Mouse (Mus musculus) C2C12 (cell line): ENCODE data around the gene Hspa1l. TPM values are rescaled to one million over a fixed set of nuclear protein-coding genes. Genes with fewer than 3 reads are reported as not detected.

Source experiments
- H3K27me3 ChIP-seq: one replicate; pipeline ENCODE4 v1.6.1; 2011; ENCODE audit not compliant: control insufficient read depth, insufficient read depth, insufficient read length
- H3K36me3 ChIP-seq: one replicate; pipeline ENCODE4 v1.6.1; 2011; ENCODE audit not compliant: control insufficient read depth, insufficient read depth
- H3K4me3 ChIP-seq: one replicate; pipeline ENCODE4 v1.5.1; 2011; ENCODE audit warnings: mild to moderate bottlenecking, control low read depth; ENCODE audit not compliant: poor library complexity, insufficient read depth, severe bottlenecking
- H3K79me2 ChIP-seq: one replicate; pipeline ENCODE4 v1.6.1; 2011; ENCODE audit not compliant: control insufficient read depth, insufficient read depth
- H3K79me3 ChIP-seq: one replicate; pipeline ENCODE4 v1.6.1; 2011; ENCODE audit warnings: low read depth, control low read depth
- H3ac ChIP-seq: one replicate; pipeline ENCODE3; 2011; ENCODE audit warnings: low read depth; ENCODE audit not compliant: control insufficient read depth, insufficient read length
- CEBPB ChIP-seq: IDR thresholded peaks from one replicate; pipeline ENCODE4 v1.6.1; 2011; ENCODE audit warnings: low read depth, mild to moderate bottlenecking, control low read depth, moderate library complexity
- CTCF ChIP-seq: IDR thresholded peaks from one replicate; pipeline ENCODE4 v1.5.1; 2011; ENCODE audit not compliant: control insufficient read depth, insufficient read depth, insufficient read length
- FOSL1 ChIP-seq: IDR thresholded peaks from one replicate; pipeline ENCODE4 v1.8.0; 2011; ENCODE audit warnings: mild to moderate bottlenecking, low read length; ENCODE audit not compliant: poor library complexity, insufficient read depth, severe bottlenecking
- MAX ChIP-seq: IDR thresholded peaks from one replicate; pipeline ENCODE4 v1.6.1; 2011; ENCODE audit warnings: mild to moderate bottlenecking, control low read depth
- MYOD1 ChIP-seq: IDR thresholded peaks from one replicate; pipeline ENCODE4 v1.6.1; 2011; ENCODE audit warnings: low read depth; ENCODE audit not compliant: control insufficient read depth, insufficient read length
- MYOG ChIP-seq: IDR thresholded peaks from one replicate; pipeline ENCODE4 v1.6.1; 2011; ENCODE audit not compliant: control insufficient read depth, insufficient read length; ENCODE audit errors: extremely low read depth
- USF1 ChIP-seq: IDR thresholded peaks from one replicate; pipeline ENCODE4 v1.6.1; 2011; ENCODE audit warnings: low read depth, mild to moderate bottlenecking, control low read depth, moderate library complexity
- polyA plus RNA-seq: library from polyadenylated mRNA; unstranded; fragments of >200 nt; fragmentation: generic; extraction: Trizol; gene quantifications from one replicate; pipeline ENCODE4 v1.2.1, GENCODE M21; 2012; ENCODE audit warnings: missing spikeins

Hspa1l gene
- polyA plus RNA-seq, 1 experiment, result 0.99 TPM

DNA sequence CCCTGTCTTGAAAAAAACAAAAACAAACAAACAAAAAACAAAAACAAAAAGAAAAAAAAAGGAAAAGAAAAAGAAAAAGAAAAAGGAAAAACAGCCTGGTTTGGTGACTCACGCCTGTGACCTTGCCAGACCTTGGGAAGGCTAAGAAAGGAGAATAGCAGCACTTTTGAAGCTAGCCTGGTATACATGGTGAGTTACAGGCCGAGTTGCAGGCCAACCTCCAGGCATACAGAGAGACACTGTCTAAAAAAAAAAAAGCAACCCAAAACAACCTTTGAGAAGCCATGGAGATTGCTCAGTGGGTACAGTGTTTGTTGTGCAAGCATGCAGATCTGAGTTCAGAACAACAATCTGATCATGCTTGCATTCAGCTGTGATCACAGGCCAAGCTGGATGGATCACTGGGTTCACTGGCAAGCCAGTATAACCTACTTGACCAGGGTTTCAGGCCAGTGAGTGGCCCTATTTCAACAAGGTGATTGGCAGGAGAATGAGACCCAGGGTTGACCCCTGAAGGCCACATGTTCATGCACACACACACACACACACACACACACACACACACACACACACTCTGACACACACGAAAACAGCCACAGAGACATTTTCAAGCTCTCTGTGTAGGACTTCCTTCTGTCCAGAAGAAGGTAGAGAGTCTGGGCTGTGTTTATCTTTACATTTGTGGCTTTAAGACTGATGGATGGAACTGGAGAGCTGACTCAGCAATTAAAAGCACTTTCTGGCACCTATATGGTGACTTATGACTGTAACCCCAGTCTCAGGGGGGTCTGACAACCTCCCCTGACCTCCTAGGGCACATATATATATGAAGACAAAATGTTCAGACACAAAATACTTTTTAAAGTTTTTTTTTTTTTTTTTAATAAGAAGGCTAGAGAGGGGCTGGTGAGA is 3.3 kb downstream of the Hspa1l start:
- no peaks in the 10 kb centered on the region for H3K27me3 ChIP-seq
- H3K36me3 ChIP-seq, result no peaks in the 10 kb centered on the region
- no peak overlapping the region for H3ac ChIP-seq
- TF ChIP-seq CEBPB (no peak), CTCF (no peak), FOSL1 (no peak), MYOG (no peak), MYOD1 (no peak), USF1 (no peak), MAX (no peak)
- H3K79me3 ChIP-seq, result peaks cover 7% of the 10 kb centered on the region
- H3K79me2 ChIP-seq, result peaks cover 12% of the 10 kb centered on the region
- H3K4me3 ChIP-seq, result no peak overlapping the region

DNA sequence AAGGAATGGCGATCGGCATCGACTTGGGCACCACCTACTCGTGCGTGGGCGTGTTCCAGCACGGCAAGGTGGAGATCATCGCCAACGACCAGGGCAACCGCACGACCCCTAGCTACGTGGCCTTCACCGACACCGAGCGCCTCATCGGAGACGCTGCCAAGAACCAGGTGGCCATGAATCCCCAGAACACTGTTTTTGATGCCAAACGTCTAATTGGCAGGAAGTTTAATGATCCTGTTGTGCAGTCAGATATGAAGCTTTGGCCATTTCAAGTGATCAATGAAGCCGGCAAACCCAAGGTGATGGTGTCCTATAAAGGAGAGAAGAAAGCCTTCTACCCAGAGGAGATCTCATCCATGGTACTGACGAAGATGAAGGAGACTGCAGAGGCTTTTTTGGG is 4.5 kb downstream of the Hspa1l start:
- no peaks in the 10 kb centered on the region for H3K36me3 ChIP-seq
- H3K79me3 ChIP-seq, result peaks cover 13% of the 10 kb centered on the region
- H3ac ChIP-seq, result no peak overlapping the region
- TF ChIP-seq FOSL1, result no peak
- no peak for TF ChIP-seq USF1
- no peak for TF ChIP-seq MYOD1
- TF ChIP-seq MYOG, result no peak
- no peak for TF ChIP-seq CTCF
- no peak for TF ChIP-seq CEBPB
- no peak for TF ChIP-seq MAX
- no peak overlapping the region for H3K4me3 ChIP-seq
- H3K27me3 ChIP-seq, result no peaks in the 10 kb centered on the region
- H3K79me2 ChIP-seq, result peaks cover 23% of the 10 kb centered on the region

DNA sequence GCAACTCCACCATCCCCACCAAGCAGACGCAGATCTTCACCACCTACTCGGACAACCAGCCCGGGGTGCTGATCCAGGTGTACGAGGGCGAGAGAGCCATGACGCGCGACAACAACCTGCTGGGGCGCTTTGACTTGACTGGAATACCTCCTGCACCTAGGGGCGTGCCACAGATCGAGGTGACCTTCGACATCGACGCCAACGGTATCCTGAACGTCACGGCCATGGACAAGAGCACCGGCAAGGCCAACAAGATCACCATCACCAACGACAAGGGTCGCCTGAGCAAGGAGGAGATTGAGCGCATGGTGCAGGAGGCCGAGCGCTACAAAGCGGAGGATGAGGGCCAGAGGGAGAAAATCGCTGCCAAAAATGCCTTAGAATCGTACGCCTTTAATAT is 5.7 kb downstream of the Hspa1l start:
- TF ChIP-seq MYOD1, result no peak
- TF ChIP-seq CTCF, result no peak
- no peak for TF ChIP-seq MAX
- TF ChIP-seq USF1, result no peak
- no peak for TF ChIP-seq MYOG
- TF ChIP-seq FOSL1, result no peak
- no peak for TF ChIP-seq CEBPB
- peaks cover 26% of the 10 kb centered on the region for H3K79me3 ChIP-seq
- H3ac ChIP-seq, result no peak overlapping the region
- no peaks in the 10 kb centered on the region for H3K27me3 ChIP-seq
- peaks cover under 1% of the 10 kb centered on the region for H3K36me3 ChIP-seq
- no peak overlapping the region for H3K4me3 ChIP-seq
- peaks cover 36% of the 10 kb centered on the region for H3K79me2 ChIP-seq

DNA sequence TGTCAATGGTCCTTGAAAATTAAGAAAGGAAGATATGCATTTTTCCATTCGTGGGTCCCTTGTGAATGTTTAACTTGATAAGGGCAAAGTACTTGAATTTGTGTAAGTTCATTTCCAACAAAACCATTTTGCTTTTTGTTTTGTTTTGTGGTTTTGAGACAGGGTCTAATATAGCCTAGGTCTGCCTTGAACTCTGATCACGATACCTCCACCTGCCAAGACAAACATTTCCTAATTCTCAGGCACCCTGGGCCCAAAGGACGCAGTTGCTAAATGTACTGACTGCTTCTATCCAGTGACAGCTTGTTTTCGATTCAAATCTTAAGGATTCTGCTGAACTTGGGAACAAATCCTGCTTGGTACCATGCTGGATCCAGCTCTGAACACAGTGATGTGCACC is 7.1 kb downstream of the Hspa1l start:
- Histone ChIP-seq H3K79me2 (peaks cover 50% of the 10 kb centered on the region), H3K79me3 (peaks cover 38% of the 10 kb centered on the region), H3K27me3 (no peaks in the 10 kb centered on the region), H3K36me3 (peaks cover 3% of the 10 kb centered on the region), H3ac (no peak overlapping the region), H3K4me3 (no peak overlapping the region)
- TF ChIP-seq MAX (no peak), MYOG (no peak), USF1 (no peak), CTCF (no peak), CEBPB (no peak), MYOD1 (no peak), FOSL1 (no peak)

DNA sequence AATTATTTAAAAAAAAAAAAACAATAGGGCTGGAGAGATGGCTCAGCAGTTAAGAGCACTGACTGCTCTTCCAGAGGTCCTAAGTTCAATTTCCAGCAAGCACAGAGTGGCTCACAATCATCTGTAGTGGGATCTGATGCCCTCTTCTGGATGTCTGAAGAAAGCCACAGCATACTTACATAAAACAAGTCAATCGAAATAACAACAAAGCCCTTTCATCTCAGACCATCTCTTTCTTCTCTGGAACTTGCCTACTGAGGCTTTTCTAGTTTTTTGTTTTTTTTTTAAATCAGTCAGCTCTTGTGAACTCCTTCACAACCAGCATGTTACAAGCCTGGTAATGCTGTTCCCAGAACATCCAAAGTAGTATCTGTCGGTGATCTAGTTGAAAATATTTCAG is 8.2 kb downstream of the Hspa1l start:
- Histone ChIP-seq H3K36me3 (peaks cover 13% of the 10 kb centered on the region), H3K79me2 (peaks cover 60% of the 10 kb centered on the region), H3K4me3 (peak overlapping the region; percentile 98), H3ac (peak overlapping the region; percentile 83), H3K79me3 (peaks cover 43% of the 10 kb centered on the region), H3K27me3 (no peaks in the 10 kb centered on the region)
- TF ChIP-seq CEBPB (no peak), USF1 (no peak), CTCF (no peak), MYOD1 (no peak), FOSL1 (no peak), MYOG (no peak), MAX (no peak)

DNA sequence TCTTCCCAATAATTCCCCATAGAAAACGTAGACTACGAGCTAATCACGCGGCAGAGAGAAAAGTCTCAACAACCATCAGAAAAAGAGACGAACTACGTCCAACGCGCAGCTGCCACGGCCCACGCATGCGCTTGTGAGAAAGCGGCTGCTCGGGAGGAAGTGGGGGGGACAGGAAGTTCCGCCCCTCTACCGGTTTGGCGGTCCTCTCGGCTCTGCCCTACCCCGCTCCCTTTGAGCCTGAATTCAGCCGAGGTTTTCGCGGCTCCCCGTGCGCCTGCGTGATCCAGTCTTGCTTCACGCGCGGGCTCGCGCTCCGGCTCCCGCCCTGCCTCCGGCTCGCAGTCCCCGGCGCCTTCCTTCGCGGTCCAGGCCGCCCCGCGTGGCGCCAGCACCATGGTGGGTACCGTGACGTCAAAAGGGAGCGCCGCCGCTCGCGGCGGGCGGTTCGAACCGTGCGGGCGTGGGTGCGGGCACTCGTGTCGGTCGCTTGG is 9.2 kb downstream of the Hspa1l start, which contains the start of gene Lsm2:
Gene Lsm2, plus strand, starts transcription at position 173 of the 491 bp plus-strand sequence.
- no peaks in the 10 kb centered on the region for H3K27me3 ChIP-seq
- peaks cover 43% of the 10 kb centered on the region for H3K79me3 ChIP-seq
- H3K79me2 ChIP-seq, result peaks cover 62% of the 10 kb centered on the region
- TF ChIP-seq MYOD1 (no peak), USF1 (no peak), MAX (peak; percentile 67), MYOG (no peak), CTCF (no peak)
- H3ac ChIP-seq, result peak within 1 kb of the TSS; percentile 89
- peak within 1 kb of the TSS; percentile 98 for H3K4me3 ChIP-seq
- H3K36me3 ChIP-seq, result peaks cover 24% of the 10 kb centered on the region
